Mouse (Mus musculus) kidney, adult 2 months (tissue): ENCODE measurements around the gene Fam151b.

Experiments used
- CTCF ChIP-seq: fragments of 200-500 bp; conservative IDR thresholded peaks from 2 replicates; pipeline ENCODE4 v1.5.1; 2011; ENCODE audit warnings: low read depth, mild to moderate bottlenecking, control low read depth, low read length, moderate library complexity, mixed read lengths; ENCODE audit not compliant: insufficient read depth, insufficient read length
- POLR2A ChIP-seq: fragments of 200-500 bp; IDR thresholded peaks from one replicate; pipeline ENCODE4 v1.6.1; 2011; ENCODE audit warnings: low read depth, low read length, control low read depth

DNA sequence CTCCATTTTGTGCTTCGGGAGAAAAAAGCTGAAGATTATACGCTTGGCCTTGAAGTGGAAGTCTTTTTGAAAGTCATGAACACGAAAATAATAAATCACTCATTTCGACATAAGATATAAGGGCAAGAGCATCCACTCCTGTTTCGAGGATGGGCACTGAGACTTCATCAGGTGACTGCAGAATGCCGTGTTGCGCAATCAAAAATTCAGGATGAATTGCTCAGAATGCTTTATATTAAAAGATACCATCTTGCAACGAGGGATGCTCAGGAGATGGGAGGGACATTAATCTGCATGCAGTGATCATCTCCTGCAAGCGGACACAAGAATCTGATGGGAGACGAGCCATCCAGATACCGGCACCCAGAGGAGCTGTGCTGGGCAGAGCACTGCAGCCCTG, 64.2 kb downstream of the Fam151b start:
- TF ChIP-seq POLR2A, result no peak
- TF ChIP-seq CTCF, result no peak
